Mouse (Mus musculus): ENCODE measurements around the gene Myl6. TPM values are rescaled to one million over a fixed set of nuclear protein-coding genes. Genes with fewer than 3 reads are reported as not detected.

The Myl6 gene
- total and polyA plus RNA-seq, 3 experiments, result 266 to 1,414 (median 359) TPM

- Histone ChIP-seq H3K9me3 (replicated peaks) (no peaks in the 10 kb centered on the region), H3K27me3 (ENCODE audit: insufficient read depth, low read length) (no peaks in the 10 kb centered on the region), H3K4me3 (ENCODE audit: low read depth, low read length) (no peak overlapping the region), H3K4me1 (ENCODE audit: insufficient read depth, low read depth, low read length) (peaks cover 45% of the 10 kb centered on the region), H3K36me3 (replicated peaks) (peaks cover 64% of the 10 kb centered on the region)
- DNase-seq (ENCODE audit: low spot score) (no peak), ATAC-seq (ENCODE audit: extremely low read depth, insufficient number of reproducible peaks, low FRiP score, poor library complexity, severe bottlenecking) (no peak)
- TF ChIP-seq TAL1 (conservative IDR thresholded peaks at IDR 0.05; ENCODE audit: low read depth, low read length) (no peak), GATA2 (IDR thresholded peaks at IDR 0.05; ENCODE audit: borderline replicate concordance, low read depth, low read length) (no peak), POLR2AphosphoS5 (IDR thresholded peaks at IDR 0.05; ENCODE audit: insufficient replicate concordance, low read depth, low read length) (no peak), CTCF (IDR thresholded peaks at IDR 0.05; ENCODE audit: low read depth, low read length) (no peak), GATA1 (IDR thresholded peaks at IDR 0.05; ENCODE audit: borderline replicate concordance, low read length) (no peak)
Measured at GRCm38 (mm10) chr10:128522351-128522750, 28.4 kb upstream of the Myl6 start.

DNA sequence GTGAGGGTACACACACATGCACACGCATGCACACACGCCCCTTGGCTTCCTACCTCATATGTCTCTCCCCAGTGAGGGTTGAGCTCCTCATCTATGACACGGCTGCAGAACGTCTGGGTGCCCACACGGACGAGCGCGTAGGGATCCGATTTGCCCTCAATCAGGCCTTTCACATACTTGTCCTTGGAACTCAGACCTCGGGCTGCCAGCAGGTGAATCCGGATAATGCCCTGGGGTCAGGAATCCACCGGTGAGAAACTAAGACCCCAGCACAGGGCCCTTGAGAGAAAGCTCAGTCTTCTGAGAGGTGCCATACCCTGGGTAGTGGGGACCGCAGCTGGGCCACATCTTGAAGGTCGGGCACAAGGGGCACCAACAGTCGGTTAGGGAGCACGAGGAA lies 26.6 kb upstream of the Myl6 start:
- DNase-seq (ENCODE audit: low spot score) (no peak), ATAC-seq (ENCODE audit: extremely low read depth, insufficient number of reproducible peaks, low FRiP score, poor library complexity, severe bottlenecking) (no peak)
- Histone ChIP-seq H3K27me3 (ENCODE audit: insufficient read depth, low read length) (no peaks in the 10 kb centered on the region), H3K4me1 (ENCODE audit: insufficient read depth, low read depth, low read length) (peaks cover 48% of the 10 kb centered on the region), H3K9me3 (replicated peaks) (no peaks in the 10 kb centered on the region), H3K36me3 (replicated peaks) (peaks cover 82% of the 10 kb centered on the region), H3K4me3 (ENCODE audit: low read depth, low read length) (no peak overlapping the region)
- TF ChIP-seq GATA1 (IDR thresholded peaks at IDR 0.05; ENCODE audit: borderline replicate concordance, low read length), result no peak
- no peak for TF ChIP-seq GATA2 (IDR thresholded peaks at IDR 0.05; ENCODE audit: borderline replicate concordance, low read depth, low read length)

- Histone ChIP-seq H3K4me1 (ENCODE audit: insufficient read depth, low read depth, low read length) (peaks cover 33% of the 10 kb centered on the region), H3K36me3 (replicated peaks) (peaks cover 91% of the 10 kb centered on the region), H3K4me3 (ENCODE audit: low read depth, low read length) (no peak overlapping the region), H3K9me3 (replicated peaks) (no peaks in the 10 kb centered on the region), H3K27me3 (ENCODE audit: insufficient read depth, low read length) (no peaks in the 10 kb centered on the region)
- no peak for DNase-seq (ENCODE audit: low spot score)
- no peak for ATAC-seq (ENCODE audit: extremely low read depth, insufficient number of reproducible peaks, low FRiP score, poor library complexity, severe bottlenecking)
- TF ChIP-seq CTCF (IDR thresholded peaks at IDR 0.05; ENCODE audit: low read depth, low read length) (peak; percentile 27; the same call in 1 of the 2 replicates), POLR2AphosphoS5 (IDR thresholded peaks at IDR 0.05; ENCODE audit: insufficient replicate concordance, low read depth, low read length) (no peak)
Measured at GRCm38 (mm10) chr10:128518833-128519232, 24.9 kb upstream of the Myl6 start.

DNA sequence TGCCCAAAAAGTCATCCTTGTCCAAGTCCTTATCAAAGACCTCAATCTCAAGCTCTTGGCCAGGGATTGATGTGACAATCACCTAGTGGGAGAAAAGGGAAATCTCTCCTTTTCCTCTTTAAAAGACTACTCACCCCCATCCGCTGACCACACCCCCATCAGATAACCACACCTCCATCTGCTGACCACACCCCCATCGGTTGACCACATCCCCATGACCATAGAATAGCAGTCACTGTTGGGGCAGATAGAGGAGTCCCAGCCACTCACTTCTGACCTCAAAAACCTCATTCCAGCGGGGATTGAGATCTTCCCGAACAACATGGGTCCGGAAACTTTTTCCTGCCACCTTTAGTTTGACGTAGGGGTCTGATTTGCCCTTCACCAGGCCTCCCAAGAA lies 22.7 kb upstream of the Myl6 start:
- DNase-seq (ENCODE audit: low spot score) (no peak), ATAC-seq (ENCODE audit: extremely low read depth, insufficient number of reproducible peaks, low FRiP score, poor library complexity, severe bottlenecking) (no peak)
- Histone ChIP-seq H3K36me3 (replicated peaks) (peaks cover 93% of the 10 kb centered on the region), H3K9me3 (replicated peaks) (no peaks in the 10 kb centered on the region), H3K27me3 (ENCODE audit: insufficient read depth, low read length) (no peaks in the 10 kb centered on the region), H3K4me1 (ENCODE audit: insufficient read depth, low read depth, low read length) (peaks cover 28% of the 10 kb centered on the region), H3K4me3 (ENCODE audit: low read depth, low read length) (no peak overlapping the region)
- TF ChIP-seq TAL1 (conservative IDR thresholded peaks at IDR 0.05; ENCODE audit: low read depth, low read length) (no peak), POLR2AphosphoS5 (IDR thresholded peaks at IDR 0.05; ENCODE audit: insufficient replicate concordance, low read depth, low read length) (no peak), CTCF (IDR thresholded peaks at IDR 0.05; ENCODE audit: low read depth, low read length) (no peak), GATA1 (IDR thresholded peaks at IDR 0.05; ENCODE audit: borderline replicate concordance, low read length) (no peak), GATA2 (IDR thresholded peaks at IDR 0.05; ENCODE audit: borderline replicate concordance, low read depth, low read length) (no peak)

DNA sequence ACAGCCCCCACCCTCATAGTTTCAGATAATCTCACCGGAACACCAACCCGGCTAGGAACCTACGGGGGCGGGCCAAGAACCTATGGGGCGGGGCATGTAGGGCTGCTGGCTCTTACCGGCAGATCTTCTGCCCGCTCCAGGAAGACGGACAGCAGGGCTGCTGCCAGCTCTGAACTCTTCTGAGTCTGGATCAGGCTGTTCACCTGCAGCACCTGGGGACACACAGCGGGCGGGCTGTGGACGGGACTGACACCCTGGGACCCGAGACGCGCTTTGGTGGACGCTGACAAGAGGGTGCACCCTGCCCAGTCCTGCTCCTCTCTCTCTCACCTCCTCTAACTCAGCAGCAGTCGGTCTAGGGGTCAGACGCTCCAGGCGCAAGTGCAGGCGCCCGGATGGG lies 22.1 kb upstream of the Myl6 start:
- H3K4me3 ChIP-seq (ENCODE audit: low read depth, low read length), result no peak overlapping the region

DNA sequence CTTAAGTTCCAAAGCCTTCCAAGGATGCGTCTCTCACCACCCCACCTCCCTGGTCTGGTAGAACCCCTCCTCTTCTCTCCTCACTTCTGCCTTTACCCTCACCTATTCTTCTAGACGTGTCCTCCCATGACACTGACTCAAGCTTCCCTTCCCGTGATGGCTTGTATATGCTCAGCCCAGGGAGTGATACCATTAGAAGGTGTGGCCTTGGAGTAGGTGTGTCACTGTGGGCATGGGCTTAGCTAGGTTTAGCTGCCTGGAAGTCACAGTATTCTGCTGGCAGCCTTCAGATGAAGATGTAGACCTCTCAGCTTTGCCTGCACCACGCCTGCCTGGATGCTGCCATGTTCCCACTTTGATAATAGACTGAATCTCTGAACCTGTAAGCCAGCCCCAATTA lies 21.1 kb upstream of the Myl6 start:
- Histone ChIP-seq H3K4me3 (ENCODE audit: low read depth, low read length) (no peak overlapping the region), H3K27me3 (ENCODE audit: insufficient read depth, low read length) (no peaks in the 10 kb centered on the region), H3K36me3 (replicated peaks) (peaks cover 92% of the 10 kb centered on the region), H3K9me3 (replicated peaks) (no peaks in the 10 kb centered on the region), H3K4me1 (ENCODE audit: insufficient read depth, low read depth, low read length) (peaks cover 32% of the 10 kb centered on the region)
- DNase-seq (ENCODE audit: low spot score), result no peak
- ATAC-seq (ENCODE audit: extremely low read depth, insufficient number of reproducible peaks, low FRiP score, poor library complexity, severe bottlenecking), result no peak
- TF ChIP-seq TAL1 (conservative IDR thresholded peaks at IDR 0.05; ENCODE audit: low read depth, low read length), result no peak
- no peak for TF ChIP-seq GATA2 (IDR thresholded peaks at IDR 0.05; ENCODE audit: borderline replicate concordance, low read depth, low read length)
- TF ChIP-seq POLR2AphosphoS5 (IDR thresholded peaks at IDR 0.05; ENCODE audit: insufficient replicate concordance, low read depth, low read length), result no peak
- no peak for TF ChIP-seq CTCF (IDR thresholded peaks at IDR 0.05; ENCODE audit: low read depth, low read length)
- TF ChIP-seq GATA1 (IDR thresholded peaks at IDR 0.05; ENCODE audit: borderline replicate concordance, low read length), result no peak

More for the DNA sequence above, 22.1 kb upstream of the Myl6 start:
- Histone ChIP-seq H3K4me1 (ENCODE audit: insufficient read depth, low read depth, low read length) (peaks cover 32% of the 10 kb centered on the region), H3K9me3 (replicated peaks) (no peaks in the 10 kb centered on the region), H3K27me3 (ENCODE audit: insufficient read depth, low read length) (no peaks in the 10 kb centered on the region), H3K36me3 (replicated peaks) (peaks cover 93% of the 10 kb centered on the region)
- DNase-seq (ENCODE audit: low spot score) (no peak), ATAC-seq (ENCODE audit: extremely low read depth, insufficient number of reproducible peaks, low FRiP score, poor library complexity, severe bottlenecking) (no peak)
- no peak for TF ChIP-seq POLR2AphosphoS5 (IDR thresholded peaks at IDR 0.05; ENCODE audit: insufficient replicate concordance, low read depth, low read length)
- TF ChIP-seq GATA2 (IDR thresholded peaks at IDR 0.05; ENCODE audit: borderline replicate concordance, low read depth, low read length), result no peak
- no peak for TF ChIP-seq TAL1 (conservative IDR thresholded peaks at IDR 0.05; ENCODE audit: low read depth, low read length)

- Histone ChIP-seq H3K36me3 (replicated peaks) (peaks cover 86% of the 10 kb centered on the region), H3K27me3 (ENCODE audit: insufficient read depth, low read length) (no peaks in the 10 kb centered on the region), H3K9me3 (replicated peaks) (no peaks in the 10 kb centered on the region), H3K4me3 (ENCODE audit: low read depth, low read length) (no peak overlapping the region), H3K4me1 (ENCODE audit: insufficient read depth, low read depth, low read length) (peaks cover 16% of the 10 kb centered on the region)
- TF ChIP-seq TAL1 (conservative IDR thresholded peaks at IDR 0.05; ENCODE audit: low read depth, low read length) (no peak), GATA2 (IDR thresholded peaks at IDR 0.05; ENCODE audit: borderline replicate concordance, low read depth, low read length) (no peak), POLR2AphosphoS5 (IDR thresholded peaks at IDR 0.05; ENCODE audit: insufficient replicate concordance, low read depth, low read length) (no peak), CTCF (IDR thresholded peaks at IDR 0.05; ENCODE audit: low read depth, low read length) (no peak), GATA1 (IDR thresholded peaks at IDR 0.05; ENCODE audit: borderline replicate concordance, low read length) (no peak)
- DNase-seq (ENCODE audit: low spot score) (no peak), ATAC-seq (ENCODE audit: extremely low read depth, insufficient number of reproducible peaks, low FRiP score, poor library complexity, severe bottlenecking) (no peak)
Measured at GRCm38 (mm10) chr10:128511761-128512160, 17.8 kb upstream of the Myl6 start.

Data from G1E (cell line).